Mouse (Mus musculus) heart, embryonic 14.5 days (tissue): Measurements from ENCODE around the gene Gm5485. TPM values are rescaled to one million over a fixed set of nuclear protein-coding genes. Genes with fewer than 3 reads are reported as not detected.

Experiments used
- ATAC-seq: fragments of 200-750 bp; cut with Nextera tagmentation; 2 replicates; pipeline ENCODE4 v1.8.0; 2017; ENCODE audit warnings: low read depth, moderate TSS enrichment; ENCODE audit not compliant: insufficient number of reproducible peaks, insufficient read depth, low FRiP score
- H3K27ac ChIP-seq, 2 experiments: fragments of 200-500 bp in 1 of 2; fragments of 300-500 bp in 1 of 2; sonication (generic) in 1 of 2; replicated peaks in 1 of 2; 2 replicates each; pipeline ENCODE4 v1.5.1; 2012 to 2014; ENCODE audit warnings: low read depth in 2 of 2, low read length in 2 of 2, control low read depth in 1 of 2, mild to moderate bottlenecking in 1 of 2, mixed read lengths in 1 of 2; ENCODE audit not compliant: control insufficient read depth in 1 of 2, insufficient read depth in 1 of 2
- H3K27me3 ChIP-seq: fragments of 300-500 bp; sonication (generic); 2 replicates; pipeline ENCODE4 v1.6.1; 2014; ENCODE audit warnings: mild to moderate bottlenecking, low read length, control low read depth; ENCODE audit not compliant: control insufficient read depth, insufficient read depth
- H3K36me3 ChIP-seq: fragments of 300-500 bp; sonication (generic); 2 replicates; pipeline ENCODE4 v1.6.1; 2014; ENCODE audit warnings: mild to moderate bottlenecking, control low read depth, low read length, mixed read lengths; ENCODE audit not compliant: control insufficient read depth, insufficient read depth
- H3K4me1 ChIP-seq, 2 experiments: fragments of 200-500 bp in 1 of 2; fragments of 300-500 bp in 1 of 2; sonication (generic) in 1 of 2; 2 replicates each; pipeline ENCODE4 v1.6.1; 2012 to 2014; ENCODE audit warnings: low read length in 2 of 2, control low read depth in 1 of 2, mixed read lengths in 1 of 2; ENCODE audit not compliant: control insufficient read depth in 2 of 2, insufficient read depth in 2 of 2
- H3K4me2 ChIP-seq: fragments of 300-500 bp; sonication (generic); 2 replicates; pipeline ENCODE4 v1.6.1; 2014; ENCODE audit warnings: mild to moderate bottlenecking, low read length
- H3K4me3 ChIP-seq, 2 experiments: fragments of 200-500 bp in 1 of 2; fragments of 300-500 bp in 1 of 2; sonication (generic) in 1 of 2; 2 replicates each; pipeline ENCODE4 v1.5.1; 2012 to 2014; ENCODE audit warnings: low read length in 2 of 2, mild to moderate bottlenecking in 2 of 2, control low read depth in 1 of 2, low read depth in 1 of 2, moderate library complexity in 1 of 2; ENCODE audit not compliant: control insufficient read depth in 1 of 2, insufficient read depth in 1 of 2
- H3K9ac ChIP-seq: fragments of 300-500 bp; sonication (generic); 2 replicates; pipeline ENCODE4 v1.6.1; 2014; ENCODE audit warnings: mild to moderate bottlenecking, low read length
- H3K9me3 ChIP-seq: fragments of 300-500 bp; sonication (generic); 2 replicates; pipeline ENCODE4 v1.6.1; 2016; ENCODE audit warnings: low read length, control low read depth; ENCODE audit not compliant: control insufficient read depth
- WGBS: fragments of 180-500 bp; shearing (Covaris S2); extraction: QIAGEN DNeasy Blood & Tissue Kit; methylation state at CpG from one replicate; pipeline ENCODE4 v1.1.7; 2014; 5-methylcytosine and 5-hydroxymethylcytosine counted together
- polyA plus RNA-seq: library from polyadenylated mRNA; unstranded; fragments of >200 nt; fragmentation: Nextera tagmentation; extraction: Ambion mirVana; gene quantifications from 2 replicates; pipeline ENCODE4 v1.2.1, GENCODE M21; 2014

The Gm5485 gene
- polyA plus RNA-seq, 1 experiment from 2014 or later, result not detected

- Histone ChIP-seq H3K27ac (no peak overlapping the region), H3K9me3 (no peaks in the 10 kb centered on the region), H3K4me2 (no peak overlapping the region), H3K4me3 (no peak overlapping the region), H3K36me3 (no peaks in the 10 kb centered on the region), H3K27me3 (no peaks in the 10 kb centered on the region), H3K9ac (no peak overlapping the region), H3K4me1 (no peaks in the 10 kb centered on the region)
- 85% methylated on average over 3 of the region's 3 CpGs for WGBS
- ATAC-seq, result no peak
Observed at GRCm38 (mm10) chr16:48403423-48403822, 8.8 kb downstream of the Gm5485 start.

DNA sequence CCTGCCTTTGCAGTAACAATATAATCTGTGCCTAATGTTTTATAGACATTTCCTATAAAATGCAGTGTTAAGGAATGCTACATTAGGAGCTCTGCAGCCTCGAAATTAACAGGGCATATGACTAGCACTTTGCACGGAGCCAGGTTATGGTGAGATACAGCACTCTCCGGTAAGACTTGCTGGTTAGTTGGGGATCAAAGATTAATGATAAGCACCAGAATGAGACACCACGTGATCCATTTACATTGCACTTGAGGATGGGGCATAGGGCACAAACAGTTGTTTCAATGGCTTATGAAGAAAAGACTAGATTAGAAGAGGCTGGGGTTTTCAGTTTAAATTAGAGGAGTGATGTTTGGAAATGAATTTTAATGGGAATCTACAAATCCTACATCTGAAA is 9.3 kb downstream of the Gm5485 start:
- Histone ChIP-seq H3K9me3 (no peaks in the 10 kb centered on the region), H3K4me1 (no peaks in the 10 kb centered on the region), H3K27me3 (no peaks in the 10 kb centered on the region), H3K27ac (no peak overlapping the region), H3K4me3 (no peak overlapping the region), H3K9ac (no peak overlapping the region), H3K36me3 (no peaks in the 10 kb centered on the region), H3K4me2 (no peak overlapping the region)
- WGBS, result 73% methylated on average over 4 of the region's 4 CpGs
- ATAC-seq, result no peak

GRCm38 (mm10) chr16:48395278-48395677 is 16.9 kb downstream of the Gm5485 start:
- Histone ChIP-seq H3K4me3 (no peak overlapping the region), H3K27ac (no peak overlapping the region), H3K27me3 (no peaks in the 10 kb centered on the region), H3K4me1 (no peaks in the 10 kb centered on the region), H3K9ac (no peak overlapping the region), H3K36me3 (no peaks in the 10 kb centered on the region), H3K9me3 (no peaks in the 10 kb centered on the region), H3K4me2 (no peak overlapping the region)
- no peak for ATAC-seq
- WGBS, result 70% methylated on average over 2 of the region's 2 CpGs

- Histone ChIP-seq H3K27ac (no peak overlapping the region), H3K4me3 (no peak overlapping the region), H3K9me3 (no peaks in the 10 kb centered on the region), H3K36me3 (no peaks in the 10 kb centered on the region), H3K9ac (no peak overlapping the region), H3K4me1 (no peaks in the 10 kb centered on the region), H3K4me2 (no peak overlapping the region), H3K27me3 (no peaks in the 10 kb centered on the region)
- no peak for ATAC-seq
- WGBS, result 81% methylated on average over 2 of the region's 2 CpGs
Observed at GRCm38 (mm10) chr16:48386982-48387381, 25.2 kb downstream of the Gm5485 start.

DNA sequence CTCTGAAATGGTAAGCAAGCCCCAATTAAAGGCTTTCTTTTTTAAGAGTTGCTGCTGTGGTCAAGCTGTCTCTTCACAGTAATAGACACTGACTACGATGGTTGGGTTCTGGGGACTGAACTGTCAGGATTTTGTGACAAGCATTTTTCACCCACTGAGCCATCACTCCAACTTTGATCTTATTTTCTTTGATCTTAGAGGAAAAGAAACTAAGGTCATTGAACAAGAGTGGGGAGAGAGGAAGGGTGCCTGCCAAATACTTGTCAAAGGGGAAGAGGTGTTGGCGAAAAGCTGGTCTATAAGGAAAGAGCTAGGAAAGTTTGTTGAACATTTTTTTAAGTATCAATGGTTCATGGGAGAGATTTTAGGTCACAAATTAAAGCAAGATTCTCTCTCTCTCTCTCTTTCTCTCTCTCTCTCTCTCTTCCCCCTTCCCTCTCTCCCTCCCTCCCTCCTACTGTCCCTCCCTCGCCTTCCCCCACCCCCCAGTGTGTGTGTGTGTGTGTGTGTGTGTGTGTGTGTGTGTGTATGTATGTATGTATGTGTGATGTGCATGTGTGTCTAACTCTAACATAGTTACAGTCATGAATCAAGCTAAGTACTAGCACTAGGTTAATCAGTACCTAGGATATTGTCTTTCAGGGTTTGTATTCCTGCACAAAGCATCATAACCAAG is 28.5 kb downstream of the Gm5485 start:
- 67% methylated on average over 2 of the region's 3 CpGs for WGBS
- no peaks in the 10 kb centered on the region for H3K36me3 ChIP-seq
- no peaks in the 10 kb centered on the region for H3K27me3 ChIP-seq
- no peaks in the 10 kb centered on the region for H3K4me1 ChIP-seq
- H3K9me3 ChIP-seq, result no peaks in the 10 kb centered on the region
- H3K4me2 ChIP-seq, result no peak overlapping the region
- H3K4me3 ChIP-seq, result no peak overlapping the region
- no peak for ATAC-seq
- H3K9ac ChIP-seq, result no peak overlapping the region
- no peak overlapping the region for H3K27ac ChIP-seq

DNA sequence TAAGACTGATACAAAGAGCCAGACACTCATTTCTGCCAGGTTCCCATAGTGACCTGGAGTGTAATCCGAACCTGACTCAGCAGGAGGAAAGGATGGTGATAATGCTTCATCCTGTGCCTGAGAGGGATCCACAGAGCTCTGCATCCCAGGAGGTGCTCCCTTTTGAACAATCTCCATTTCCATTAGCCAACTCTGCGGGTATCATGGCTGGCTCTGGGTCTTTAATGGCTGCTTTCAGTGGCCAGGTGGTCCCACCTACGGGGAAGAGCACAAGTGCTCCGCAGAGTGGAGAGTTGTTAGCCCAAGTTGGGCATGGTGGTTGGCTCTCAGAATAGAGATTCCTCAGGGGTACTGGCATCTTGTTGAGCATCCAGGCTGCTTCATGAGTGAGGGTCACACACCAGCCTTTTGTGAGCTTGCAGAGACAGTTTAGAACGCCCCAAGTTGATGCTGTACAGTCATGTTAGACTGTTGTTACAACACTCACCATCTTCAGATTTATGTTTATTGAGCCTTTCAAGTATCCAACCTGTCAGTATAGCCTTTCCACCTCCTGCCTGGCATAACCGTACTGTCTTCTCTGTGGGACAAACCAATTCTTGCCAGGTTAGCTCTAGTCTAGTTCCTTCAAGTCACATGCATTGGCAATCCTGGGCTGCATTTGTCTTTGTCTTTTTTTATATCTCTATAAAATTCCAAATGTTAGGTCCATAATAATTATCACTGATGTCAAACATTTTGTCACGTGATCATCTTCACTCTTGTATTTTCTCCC is 38.3 kb downstream of the Gm5485 start:
- H3K27ac ChIP-seq, result no peak overlapping the region
- no peaks in the 10 kb centered on the region for H3K27me3 ChIP-seq
- no peak for ATAC-seq
- no peaks in the 10 kb centered on the region for H3K4me1 ChIP-seq
- WGBS, result 71% methylated on average over 7 of the region's 7 CpGs
- H3K9ac ChIP-seq, result no peak overlapping the region
- no peak overlapping the region for H3K4me3 ChIP-seq
- no peaks in the 10 kb centered on the region for H3K9me3 ChIP-seq
- no peaks in the 10 kb centered on the region for H3K36me3 ChIP-seq
- no peak overlapping the region for H3K4me2 ChIP-seq

DNA sequence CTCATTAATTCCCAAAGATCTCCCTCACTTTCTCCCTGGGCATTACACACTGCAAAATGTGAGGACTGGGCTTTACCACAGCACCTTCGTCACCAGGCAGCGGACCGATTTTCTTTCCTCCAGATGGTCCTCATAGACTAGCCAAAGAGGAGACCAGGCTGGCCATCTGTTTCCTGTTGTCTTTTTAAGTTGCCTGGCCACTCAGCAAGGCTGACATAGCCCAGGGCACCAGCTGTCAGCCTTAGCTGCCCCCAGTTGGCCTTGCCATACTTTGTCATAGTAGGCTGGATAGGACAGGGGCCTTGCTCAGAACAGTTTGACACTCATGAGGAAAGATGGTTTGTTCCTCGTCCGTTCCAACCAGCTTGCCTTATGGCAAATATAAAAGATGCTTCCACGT is 39.8 kb downstream of the Gm5485 start:
- H3K9me3 ChIP-seq, result no peaks in the 10 kb centered on the region
- H3K4me3 ChIP-seq, result no peak overlapping the region
- no peak overlapping the region for H3K4me2 ChIP-seq
- no peak overlapping the region for H3K27ac ChIP-seq
- H3K27me3 ChIP-seq, result no peaks in the 10 kb centered on the region
- WGBS, result 78% methylated on average over 6 of the region's 6 CpGs
- ATAC-seq, result no peak
- no peaks in the 10 kb centered on the region for H3K4me1 ChIP-seq
- no peak overlapping the region for H3K9ac ChIP-seq
- H3K36me3 ChIP-seq, result no peaks in the 10 kb centered on the region
